Mouse (Mus musculus): ENCODE results near the gene Hoxd10. TPM values are rescaled to one million over a fixed set of nuclear protein-coding genes. Genes with fewer than 3 reads are reported as not detected.

Gene Hoxd10
- total RNA-seq, 4 experiments from 2014 or later = not detected

DNA sequence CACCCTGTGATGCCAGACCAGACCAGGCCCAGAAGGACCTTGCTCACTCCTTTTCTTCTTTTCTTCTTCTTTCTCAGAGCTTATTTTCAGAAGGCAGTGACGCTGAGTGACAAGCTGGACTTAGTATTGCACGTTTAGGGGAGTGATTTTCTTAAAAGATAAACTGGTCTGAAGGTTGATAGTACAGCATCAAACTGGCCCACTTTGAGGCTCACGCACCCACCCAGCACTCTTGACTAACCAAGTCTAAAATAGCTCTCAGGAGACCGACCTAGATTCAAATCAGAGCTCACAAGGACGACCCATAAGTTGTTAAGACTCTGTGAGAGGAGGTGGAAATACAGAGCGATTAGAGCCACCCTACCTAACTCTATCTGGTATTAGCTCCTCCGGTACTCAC, 25.3 kb upstream of the Hoxd10 start:
- DNase-seq = no peak

- DNase-seq = no peak
Observed at GRCm38 (mm10) chr2:74667191-74667841, 24.4 kb upstream of the Hoxd10 start.

DNA sequence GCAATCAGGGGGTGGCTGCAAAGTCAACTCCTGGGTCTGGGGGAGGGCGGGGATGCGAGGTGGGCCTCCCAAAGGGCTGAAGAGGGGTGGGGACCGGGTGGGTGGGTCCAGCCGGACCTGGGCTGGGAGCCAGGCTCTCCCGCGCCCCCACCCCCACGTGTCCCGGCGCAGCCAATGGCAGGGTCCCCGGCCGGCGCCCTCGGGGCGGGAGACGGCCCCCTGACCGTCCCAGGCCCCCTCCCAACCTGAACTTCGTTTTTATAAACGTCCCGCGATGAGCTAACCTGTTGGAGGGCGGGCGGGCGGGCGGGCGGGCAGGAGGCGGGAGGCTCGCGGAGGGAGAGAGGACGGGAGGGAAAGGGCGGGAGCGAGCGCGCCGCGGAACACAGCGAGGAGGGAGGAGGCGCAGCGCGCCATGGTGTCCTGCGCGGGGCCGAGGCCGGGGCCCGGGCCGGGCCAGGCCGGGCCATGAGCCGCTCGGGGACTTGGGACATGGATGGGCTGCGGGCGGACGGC, 23.8 kb upstream of the Hoxd10 start, which contains the start of gene Hoxd13:
Gene Hoxd13 (plus strand): TSS at position 469 of the 516 bp plus-strand sequence.
- no peak for DNase-seq

DNA sequence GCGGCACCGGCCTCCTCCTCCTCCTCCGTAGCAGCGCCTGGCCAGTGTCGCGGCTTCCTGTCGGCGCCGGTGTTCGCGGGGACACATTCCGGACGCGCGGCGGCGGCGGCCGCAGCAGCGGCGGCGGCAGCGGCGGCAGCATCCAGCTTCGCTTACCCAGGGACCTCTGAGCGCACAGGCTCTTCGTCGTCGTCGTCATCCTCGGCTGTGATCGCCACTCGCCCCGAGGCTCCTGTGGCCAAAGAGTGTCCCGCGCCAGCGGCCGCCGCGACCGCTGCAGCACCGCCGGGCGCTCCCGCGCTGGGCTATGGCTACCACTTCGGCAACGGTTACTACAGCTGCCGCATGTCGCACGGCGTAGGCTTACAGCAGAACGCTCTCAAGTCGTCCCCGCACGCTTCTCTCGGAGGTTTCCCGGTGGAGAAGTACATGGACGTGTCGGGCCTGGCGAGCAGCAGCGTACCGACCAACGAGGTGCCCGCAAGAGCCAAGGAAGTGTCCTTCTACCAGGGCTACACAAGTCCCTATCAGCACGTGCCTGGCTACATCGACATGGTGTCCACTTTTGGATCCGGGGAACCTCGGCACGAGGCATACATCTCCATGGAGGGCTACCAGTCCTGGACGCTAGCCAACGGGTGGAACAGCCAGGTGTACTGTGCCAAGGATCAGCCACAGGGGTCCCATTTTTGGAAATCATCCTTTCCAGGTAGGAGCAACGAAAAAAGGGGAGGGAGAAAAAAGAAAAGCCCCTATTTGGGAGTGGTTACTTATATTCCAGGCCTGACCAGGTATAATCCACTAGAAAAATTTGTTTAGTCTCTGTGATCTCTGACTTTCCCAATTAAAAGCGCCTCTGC, 23.1 kb upstream of the Hoxd10 start:
- DNase-seq = no peak

DNA sequence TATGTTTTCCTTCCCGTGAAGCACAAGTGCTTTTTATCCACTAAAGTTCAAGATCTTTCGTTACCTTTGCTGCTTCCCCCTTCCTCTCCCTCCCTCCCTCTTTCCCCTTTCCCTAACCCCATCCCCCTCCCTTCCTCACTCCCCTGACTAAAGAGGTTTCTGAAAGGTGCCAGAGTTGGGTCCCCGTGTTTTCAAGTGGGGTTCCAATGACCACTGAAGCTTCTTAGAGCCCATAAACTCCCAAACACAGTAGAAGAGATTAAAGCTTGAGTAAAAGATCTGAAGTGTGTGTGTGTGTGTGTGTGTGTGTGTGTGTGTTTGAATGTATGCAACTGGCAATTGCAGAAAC, 22.5 kb upstream of the Hoxd10 start:
- no peak for DNase-seq

GRCm38 (mm10) chr2:74669650-74670235, 22.0 kb upstream of the Hoxd10 start:
- DNase-seq = no peak

DNA sequence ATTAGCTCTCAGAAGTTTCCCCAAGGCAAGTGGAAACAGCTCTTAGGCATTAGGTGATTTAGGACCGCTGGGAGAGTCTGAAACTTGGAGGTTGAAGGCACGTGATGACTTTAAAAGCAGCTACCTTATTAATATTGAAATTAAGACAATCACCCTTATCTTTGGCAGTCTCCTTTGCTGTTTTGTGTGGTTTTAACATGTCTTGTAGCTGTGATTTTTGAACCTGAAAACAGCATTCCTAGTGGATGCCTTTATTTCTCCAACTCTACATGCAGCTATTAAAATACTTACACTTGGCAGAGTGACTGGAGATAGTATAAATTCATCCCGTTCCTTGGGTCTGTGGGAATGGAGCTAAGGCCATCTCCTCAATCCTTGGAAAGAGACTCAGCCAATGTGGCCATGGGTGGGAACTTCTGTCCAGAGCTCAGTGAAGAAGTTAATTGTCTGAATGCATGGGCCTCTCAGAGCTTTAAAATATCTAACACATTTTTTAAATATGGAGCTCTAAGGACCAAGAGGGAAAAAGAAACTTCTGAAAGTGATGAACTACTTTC, 21.0 kb upstream of the Hoxd10 start:
- DNase-seq = no peak

GRCm38 (mm10) chr2:74671847-74672246, 19.9 kb upstream of the Hoxd10 start:
- DNase-seq = no peak

DNA sequence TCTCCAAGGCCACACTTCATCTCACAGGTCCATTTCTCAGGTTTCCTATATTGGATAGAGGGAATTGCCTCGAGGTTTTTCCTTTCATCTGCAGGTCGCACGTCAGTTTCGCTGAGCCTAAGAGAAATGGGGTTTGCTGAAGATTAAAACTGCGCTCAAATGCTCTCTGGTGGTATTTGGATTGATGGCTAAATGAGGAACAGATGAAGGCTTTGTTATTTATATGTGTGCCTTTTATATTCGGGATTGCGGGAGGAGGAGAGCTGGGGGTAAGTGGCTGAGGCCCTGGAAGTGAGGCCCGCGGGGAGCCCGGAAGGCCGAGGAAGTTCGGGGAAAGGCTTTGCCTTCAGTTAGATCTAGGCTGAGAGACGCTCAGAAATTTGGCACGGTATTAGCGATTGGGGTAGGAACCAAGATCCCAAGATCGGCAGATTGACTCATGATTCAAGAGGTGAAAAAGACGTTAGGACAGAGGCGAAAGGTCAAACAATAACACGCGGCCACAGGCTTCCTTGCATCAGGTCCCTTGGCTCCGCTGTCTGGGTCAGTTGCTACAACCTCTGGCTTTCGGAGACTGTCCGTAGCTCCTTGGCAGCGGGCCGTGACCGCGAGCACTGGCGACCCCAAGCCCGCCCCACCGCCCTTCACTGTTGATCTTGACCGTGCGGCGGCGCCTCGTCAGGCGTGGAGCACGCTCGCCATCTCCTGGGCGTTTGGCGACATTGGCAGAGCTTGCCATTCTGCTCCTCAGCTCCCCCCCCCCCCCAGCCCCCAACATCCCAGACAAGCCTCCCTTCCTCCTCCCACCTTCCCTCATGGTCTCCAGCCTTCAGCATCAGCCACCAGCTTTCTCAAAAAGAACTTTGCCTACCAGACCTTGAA, 19.0 kb upstream of the Hoxd10 start:
- no peak for DNase-seq

GRCm38 (mm10) chr2:74673835-74674425, 17.8 kb upstream of the Hoxd10 start:
- DNase-seq = no peak

DNA sequence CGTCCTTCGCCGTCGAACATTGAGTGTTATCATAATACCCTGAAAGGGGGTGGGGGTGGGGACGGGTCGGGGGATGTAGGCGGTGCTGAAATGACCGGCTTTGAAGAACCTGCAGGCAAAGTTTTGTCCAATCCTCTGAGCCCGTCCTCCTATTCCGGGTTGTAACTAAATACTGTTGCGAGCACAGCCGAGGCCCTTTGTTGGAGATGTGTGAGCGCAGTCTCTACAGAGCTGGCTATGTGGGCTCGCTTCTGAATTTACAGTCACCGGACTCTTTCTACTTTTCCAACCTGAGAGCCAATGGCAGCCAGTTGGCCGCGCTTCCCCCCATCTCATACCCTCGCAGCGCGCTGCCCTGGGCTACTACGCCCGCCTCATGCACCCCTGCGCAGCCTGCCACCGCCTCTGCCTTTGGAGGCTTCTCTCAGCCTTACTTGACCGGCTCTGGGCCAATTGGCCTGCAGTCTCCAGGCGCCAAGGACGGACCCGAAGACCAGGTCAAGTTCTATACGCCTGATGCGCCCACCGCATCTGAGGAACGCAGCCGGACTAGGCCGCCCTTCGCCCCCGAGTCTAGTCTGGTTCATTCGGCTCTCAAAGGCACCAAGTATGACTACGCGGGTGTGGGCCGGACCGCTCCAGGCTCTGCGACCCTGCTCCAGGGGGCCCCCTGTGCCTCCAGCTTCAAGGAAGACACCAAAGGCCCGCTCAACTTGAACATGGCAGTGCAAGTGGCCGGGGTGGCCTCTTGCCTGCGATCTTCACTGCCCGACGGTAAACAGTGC, 16.7 kb upstream of the Hoxd10 start, which contains the start of gene Hoxd12:
Gene Hoxd12 (plus strand): TSS at position 133 of the 785 bp plus-strand sequence.
- DNase-seq = no peak

GRCm38 (mm10) chr2:74675666-74676282, 15.9 kb upstream of the Hoxd10 start:
- no peak for DNase-seq

GRCm38 (mm10) chr2:74676376-74677052, 15.2 kb upstream of the Hoxd10 start:
- DNase-seq = no peak

GRCm38 (mm10) chr2:74677106-74677505, 14.6 kb upstream of the Hoxd10 start:
- DNase-seq = no peak

DNA sequence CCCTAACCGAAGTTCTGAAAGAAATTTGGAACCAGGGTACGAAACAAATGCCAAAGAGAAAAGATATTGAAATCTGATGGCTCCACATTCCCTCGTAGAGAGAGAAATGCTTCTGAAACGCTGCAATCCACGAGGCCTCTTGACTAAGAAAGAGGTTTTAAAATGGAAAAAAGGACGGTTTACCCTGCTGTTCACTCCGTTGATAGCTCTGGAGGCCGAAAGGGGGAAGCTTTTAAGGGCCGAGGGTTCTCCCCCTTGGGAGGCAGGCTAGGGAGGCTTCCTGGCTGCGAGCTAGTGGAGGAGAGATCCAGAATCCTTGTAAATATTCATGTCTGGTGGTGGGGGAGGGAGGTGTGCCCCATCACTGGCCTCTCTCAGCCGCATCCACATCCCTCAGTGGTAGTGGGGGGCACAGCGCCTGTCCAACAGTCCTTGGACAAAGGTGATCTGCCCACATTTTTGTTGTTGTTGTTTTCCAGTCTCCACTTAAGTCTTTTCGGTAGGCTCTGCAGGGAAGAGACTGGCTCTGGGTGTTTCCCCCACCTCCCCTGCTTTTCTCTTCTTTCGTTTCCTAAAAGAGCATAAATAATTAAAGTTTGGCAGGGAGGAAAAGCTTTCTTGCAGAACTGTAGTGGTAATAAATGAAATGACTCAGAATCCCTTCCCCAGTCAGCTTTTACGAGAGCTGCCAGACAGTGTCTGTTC, 12.7 kb upstream of the Hoxd10 start, which contains the start of gene Hoxd11:
Gene Hoxd11 (plus strand): TSS at position 667 of the 705 bp plus-strand sequence.
- DNase-seq = no peak

DNA sequence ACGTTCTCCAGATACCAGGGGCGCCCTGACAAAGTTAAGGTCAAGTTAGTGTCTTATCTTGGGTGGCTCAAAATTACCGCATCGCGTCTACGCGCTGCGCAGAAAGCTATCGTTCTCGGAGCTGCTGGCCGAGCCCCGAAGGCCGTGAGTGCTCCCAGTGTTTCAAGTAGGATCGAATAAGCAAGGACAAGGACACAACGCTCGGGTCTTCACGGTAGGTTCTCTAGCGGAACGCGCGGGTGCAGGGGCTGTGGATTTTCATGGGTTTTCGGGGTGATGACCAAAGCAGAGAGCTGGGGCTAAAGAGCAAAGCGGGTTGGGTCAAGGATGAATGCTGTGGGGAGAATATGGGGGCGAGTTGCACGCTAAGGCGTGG, 12.1 kb upstream of the Hoxd10 start:
- no peak for DNase-seq

- DNase-seq = no peak
Observed at GRCm38 (mm10) chr2:74679980-74680379, 11.7 kb upstream of the Hoxd10 start.

GRCm38 (mm10) chr2:74680561-74681398, 10.9 kb upstream of the Hoxd10 start:
- no peak for DNase-seq
